ENCODE assay signal across 17 mouse cellular contexts in the genomic region with DNA sequence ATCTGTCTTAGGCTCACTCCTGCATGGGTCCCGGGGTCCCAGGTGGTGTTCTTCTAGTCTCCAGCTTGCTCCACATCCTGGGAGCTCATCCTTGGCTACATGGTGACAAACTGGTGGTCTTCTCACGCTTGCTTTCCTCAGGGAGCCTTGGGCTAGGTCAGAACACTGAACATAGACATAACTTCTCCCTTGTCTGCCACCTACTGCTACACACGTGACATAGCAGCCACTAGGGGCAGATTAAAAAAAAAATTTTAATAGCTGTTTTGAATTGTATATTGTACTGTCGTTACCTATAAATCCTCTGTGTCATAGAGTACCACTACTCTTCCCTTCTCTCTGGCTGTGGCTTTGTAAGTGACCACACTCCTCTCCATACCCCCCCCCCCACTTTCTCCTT. TPM values are rescaled to one million over a fixed set of nuclear protein-coding genes. Genes with fewer than 3 reads are reported as not detected.
A peak's percentile ranks its signal among the peaks of the same experiment; 100 is the strongest.
DNase-seq lines count a peak whose midpoint lies in the region; ATAC-seq and TF ChIP-seq lines count a peak whose summit lies in the region.
"Had no signal": no experiment of that assay in that cellular context is flagged by ENCODE, and none has a peak within 500 bp of the region (broad histone marks: within the 10 kb centered on the region; RNA-seq: fewer than 3 reads in every experiment).

No protein-coding gene starts in this region.

- no peaks in the 10 kb centered on the region for H3K9me3 ChIP-seq in hindbrain, postnatal 0 days (ENCODE audit: low read length)
- H3K9me3 ChIP-seq in hindbrain, embryonic 16.5 days (ENCODE audit: control insufficient read depth, low read length): no peaks in the 10 kb centered on the region
- H3K9me3 ChIP-seq: forebrain, embryonic 15.5 days; midbrain, embryonic 15.5 days; neural tube, embryonic 13.5 days had no signal

- H3K27ac ChIP-seq in hindbrain, postnatal 0 days: no peak overlapping the region
- H3K27ac ChIP-seq in hindbrain, embryonic 16.5 days (ENCODE audit: low read depth, low read length): no peak overlapping the region
- H3K27ac ChIP-seq in cortical plate, adult 2 months (ENCODE audit: insufficient read depth, low read length): no peak overlapping the region
- H3K27ac ChIP-seq: forebrain, embryonic 15.5 days; midbrain, embryonic 15.5 days; neural tube, embryonic 13.5 days had no signal

- H3K27me3 ChIP-seq in hindbrain, postnatal 0 days (ENCODE audit: insufficient read depth, low read length): no peaks in the 10 kb centered on the region
- no peaks in the 10 kb centered on the region for H3K27me3 ChIP-seq in hindbrain, embryonic 16.5 days (replicated peaks; ENCODE audit: control insufficient read depth, insufficient read depth, low read length)
- H3K27me3 ChIP-seq: forebrain, embryonic 15.5 days; midbrain, embryonic 15.5 days; neural tube, embryonic 13.5 days had no signal

- no peak overlapping the region for H3K9ac ChIP-seq in hindbrain, postnatal 0 days (replicated peaks; ENCODE audit: low read length)
- H3K9ac ChIP-seq in hindbrain, embryonic 16.5 days (ENCODE audit: low read depth, low read length): no peak overlapping the region
- H3K9ac ChIP-seq: forebrain, embryonic 15.5 days; midbrain, embryonic 15.5 days; neural tube, embryonic 13.5 days had no signal

- 46% methylated on average over 4 of the region's 4 CpGs for WGBS in hindbrain, postnatal 0 days
- WGBS in hindbrain, embryonic 16.5 days: 49% methylated on average over 4 of the region's 4 CpGs

- ATAC-seq in hindbrain, postnatal 0 days: no peak
- ATAC-seq in hindbrain, embryonic 16.5 days: no peak
- ATAC-seq: forebrain, embryonic 15.5 days; midbrain, embryonic 15.5 days had no signal

- no peak overlapping the region for H3K4me2 ChIP-seq in hindbrain, postnatal 0 days (ENCODE audit: low read depth, low read length)
- H3K4me2 ChIP-seq in hindbrain, embryonic 16.5 days (ENCODE audit: low read length): no peak overlapping the region
- H3K4me2 ChIP-seq: forebrain, embryonic 15.5 days; midbrain, embryonic 15.5 days; neural tube, embryonic 13.5 days had no signal

- TF ChIP-seq CTCF in hindbrain, postnatal 0 days (IDR thresholded peaks at IDR 0.05; ENCODE audit: low read depth): peak; percentile 39
- TF ChIP-seq CTCF in cortical plate, adult 2 months (IDR thresholded peaks at IDR 0.05; ENCODE audit: extremely low read depth, insufficient read depth, low read length): 0 out of 2 replicates have a peak, but pooled peaks have one; percentile 15

- H3K36me3 ChIP-seq in hindbrain, postnatal 0 days (ENCODE audit: insufficient read depth, low read length): no peaks in the 10 kb centered on the region
- H3K36me3 ChIP-seq in hindbrain, embryonic 16.5 days (ENCODE audit: control insufficient read depth, insufficient read depth, low read length): no peaks in the 10 kb centered on the region
- H3K36me3 ChIP-seq: forebrain, embryonic 15.5 days; midbrain, embryonic 15.5 days; neural tube, embryonic 13.5 days had no signal

- H3K4me1 ChIP-seq in hindbrain, postnatal 0 days (ENCODE audit: insufficient read depth, low read length): no peaks in the 10 kb centered on the region
- no peaks in the 10 kb centered on the region for H3K4me1 ChIP-seq in hindbrain, embryonic 16.5 days (ENCODE audit: control insufficient read depth, insufficient read depth, low read depth, low read length)
- no peaks in the 10 kb centered on the region for H3K4me1 ChIP-seq in cortical plate, adult 2 months (ENCODE audit: control insufficient read depth, insufficient read depth, low read length)
- H3K4me1 ChIP-seq: forebrain, embryonic 15.5 days; midbrain, embryonic 15.5 days; neural tube, embryonic 13.5 days had no signal

- no peak for TF ChIP-seq POLR2A in cortical plate, adult 2 months (IDR thresholded peaks at IDR 0.05; ENCODE audit: extremely low read depth, insufficient read depth, low read length)

- DNase-seq in hindbrain, postnatal 0 days (ENCODE audit: low spot score): no peak
- peak; percentile 25 for DNase-seq in thymus, postnatal 0 days (ENCODE audit: low spot score)
- no peak for DNase-seq in thymus, postnatal 14 days
- DNase-seq in ovary, postnatal 10 days (ENCODE audit: low spot score): no peak
- DNase-seq in adrenal gland, postnatal 10 days: no peak
- DNase-seq: adrenal gland, adult 2 months; heart, adult 11 months; heart, postnatal 4 days; kidney, adult 18-20 months; layer of hippocampus, adult 9-11 months had no signal

- H3K4me3 ChIP-seq in hindbrain, postnatal 0 days (ENCODE audit: low read length): no peak overlapping the region
- no peak overlapping the region for H3K4me3 ChIP-seq in hindbrain, embryonic 16.5 days (ENCODE audit: low read length)
- H3K4me3 ChIP-seq in cortical plate, adult 2 months (ENCODE audit: insufficient read depth, low read length): no peak overlapping the region
- H3K4me3 ChIP-seq: forebrain, embryonic 15.5 days; midbrain, embryonic 15.5 days; neural tube, embryonic 13.5 days had no signal

RNA-seq across cellular contexts. Expression of gene Olfr223, which starts 3.0 kb away (rescaled TPM):
- not detected in 2 replicates for total RNA-seq in hindbrain, postnatal 0 days (2014; rRNA removed)
- not detected in 2 replicates for polyA plus RNA-seq in hindbrain, postnatal 0 days (2015; fragmentation: Nextera tagmentation; extraction: Ambion mirVana)
- not detected in 2 replicates for polyA plus RNA-seq in hindbrain, embryonic 16.5 days (2015; fragmentation: Nextera tagmentation; extraction: Ambion mirVana)
- polyA plus RNA-seq in thymus, postnatal 0 days (2015; fragmentation: Nextera tagmentation; extraction: Ambion mirVana): not detected in 2 replicates
- not detected in 2 replicates for polyA plus RNA-seq in cortical plate, adult 2 months (2012; rRNA removed)
- total RNA-seq in adrenal gland, postnatal 10 days (2021): not detected
- total RNA-seq: adrenal gland, adult 2 months; heart, postnatal 4 days had no signal
- polyA plus RNA-seq: adrenal gland, adult 2 months; forebrain, embryonic 15.5 days; limb, embryonic 11.5 days; lung, embryonic 16.5 days; midbrain, embryonic 15.5 days; neural tube, embryonic 13.5 days had no signal

RNA-seq across cellular contexts. Expression of gene Olfr222, which starts 20.1 kb away (rescaled TPM):
- not detected in 2 replicates for total RNA-seq in hindbrain, postnatal 0 days (2014; rRNA removed)
- polyA plus RNA-seq in hindbrain, postnatal 0 days (2015; fragmentation: Nextera tagmentation; extraction: Ambion mirVana): not detected in 2 replicates
- not detected in 2 replicates for polyA plus RNA-seq in hindbrain, embryonic 16.5 days (2015; fragmentation: Nextera tagmentation; extraction: Ambion mirVana)
- not detected in 2 replicates for polyA plus RNA-seq in thymus, postnatal 0 days (2015; fragmentation: Nextera tagmentation; extraction: Ambion mirVana)
- polyA plus RNA-seq in cortical plate, adult 2 months (2012; rRNA removed): not detected in 2 replicates
- not detected for total RNA-seq in adrenal gland, postnatal 10 days (2021)
- total RNA-seq: adrenal gland, adult 2 months; heart, postnatal 4 days had no signal
- polyA plus RNA-seq: adrenal gland, adult 2 months; forebrain, embryonic 15.5 days; limb, embryonic 11.5 days; lung, embryonic 16.5 days; midbrain, embryonic 15.5 days; neural tube, embryonic 13.5 days had no signal

RNA-seq across cellular contexts. Expression of gene Nlrp3, which starts 54.7 kb away (rescaled TPM):
- 0.29 and 0.31 TPM in 2 replicates for total RNA-seq in hindbrain, postnatal 0 days (2014; rRNA removed)
- polyA plus RNA-seq in hindbrain, postnatal 0 days (2015; fragmentation: Nextera tagmentation; extraction: Ambion mirVana): 0.13 and 0.23 TPM in 2 replicates
- polyA plus RNA-seq in hindbrain, embryonic 16.5 days (2015; fragmentation: Nextera tagmentation; extraction: Ambion mirVana): 0.07 and 0.10 TPM in 2 replicates
- 0.49 TPM in 2 replicates for polyA plus RNA-seq in thymus, postnatal 0 days (2015; fragmentation: Nextera tagmentation; extraction: Ambion mirVana)
- polyA plus RNA-seq in cortical plate, adult 2 months (2012; rRNA removed): 0.86 and 1.3 TPM in 2 replicates
- total RNA-seq in adrenal gland, postnatal 10 days (2021): under 1 TPM; 0.42 to 0.51 TPM
- polyA plus RNA-seq: limb, embryonic 11.5 days; midbrain, embryonic 15.5 days had no signal
